Mouse (Mus musculus) testis, adult 2 months (tissue): ENCODE measurements around the gene Trip12. TPM values are rescaled to one million over a fixed set of nuclear protein-coding genes. Genes with fewer than 3 reads are reported as not detected.

Experiments used
- H3K27ac ChIP-seq: fragments of 200-500 bp; 2 replicates; pipeline ENCODE4 v1.5.1; 2012; ENCODE audit warnings: low read depth, low read length; ENCODE audit not compliant: control insufficient read depth, insufficient read depth
- H3K27me3 ChIP-seq: fragments of 200-500 bp; 2 replicates; pipeline ENCODE4 v1.6.1; 2012; ENCODE audit warnings: mild to moderate bottlenecking, low read length, moderate library complexity; ENCODE audit not compliant: control insufficient read depth, insufficient read depth
- H3K36me3 ChIP-seq: fragments of 200-500 bp; 2 replicates; pipeline ENCODE4 v1.6.1; 2012; ENCODE audit warnings: mild to moderate bottlenecking, low read length; ENCODE audit not compliant: control insufficient read depth, insufficient read depth
- H3K4me1 ChIP-seq: fragments of 200-500 bp; 2 replicates; pipeline ENCODE4 v1.6.1; 2012; ENCODE audit warnings: low read length; ENCODE audit not compliant: control insufficient read depth, insufficient read depth
- H3K4me3 ChIP-seq: fragments of 200-500 bp; 2 replicates; pipeline ENCODE4 v1.5.1; 2012; ENCODE audit warnings: low read depth, mild to moderate bottlenecking, low read length, moderate library complexity, mixed read lengths; ENCODE audit not compliant: control insufficient read depth
- CTCF ChIP-seq: fragments of 200-500 bp; IDR thresholded peaks from 2 replicates; pipeline ENCODE4 v1.5.1; 2012; ENCODE audit warnings: low read depth, mild to moderate bottlenecking, inconsistent platforms, low read length, moderate library complexity; ENCODE audit not compliant: control insufficient read depth, insufficient read depth, insufficient replicate concordance
- POLR2A ChIP-seq: fragments of 200-500 bp; IDR thresholded peaks from 2 replicates; pipeline ENCODE4 v1.6.1; 2012; ENCODE audit warnings: low read depth, mild to moderate bottlenecking, inconsistent platforms, low read length, moderate library complexity; ENCODE audit not compliant: control insufficient read depth
- polyA plus RNA-seq: library from polyadenylated mRNA; depleted of rRNA; stranded (reverse); fragments of >200 nt; gene quantifications from 2 replicates; pipeline ENCODE4 v1.2.3, GENCODE M21; 2012

Trip12 gene
- polyA plus RNA-seq, 1 experiment = 242 TPM

DNA sequence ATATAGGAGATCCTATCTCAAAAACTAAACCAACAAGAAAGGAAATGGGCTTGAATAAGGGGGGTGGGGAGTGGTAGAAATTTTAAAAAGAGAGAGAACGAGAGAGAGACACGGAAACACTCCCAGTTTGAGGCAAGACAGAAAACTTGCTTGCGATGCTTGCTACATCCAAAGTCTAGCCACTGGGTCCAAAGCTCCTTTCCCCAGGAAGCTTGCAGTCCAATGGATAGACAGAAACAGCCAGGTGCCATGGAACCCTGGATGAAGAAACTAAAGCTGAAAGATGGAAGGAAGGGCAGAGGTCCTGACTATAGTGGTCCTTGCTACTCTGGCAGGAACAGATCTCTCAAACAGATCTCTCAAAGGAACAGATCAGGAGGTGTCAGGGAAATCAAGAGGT is 8.0 kb upstream of the Trip12 start:
- Histone ChIP-seq H3K36me3 (no peaks in the 10 kb centered on the region), H3K4me3 (no peak overlapping the region), H3K27me3 (no peaks in the 10 kb centered on the region), H3K27ac (no peak overlapping the region), H3K4me1 (no peaks in the 10 kb centered on the region)
- TF ChIP-seq POLR2A = no peak
- TF ChIP-seq CTCF = no peak

GRCm38 (mm10) chr1:84847698-84848097 is 7.4 kb upstream of the Trip12 start:
- Histone ChIP-seq H3K27me3 (no peaks in the 10 kb centered on the region), H3K36me3 (no peaks in the 10 kb centered on the region), H3K4me3 (no peak overlapping the region), H3K4me1 (no peaks in the 10 kb centered on the region), H3K27ac (no peak overlapping the region)
- TF ChIP-seq CTCF (no peak), POLR2A (no peak)

GRCm38 (mm10) chr1:84843366-84843765 is 3.0 kb upstream of the Trip12 start:
- H3K4me1 ChIP-seq = peaks cover 2% of the 10 kb centered on the region; the same call in 1 of the 2 replicates
- H3K27me3 ChIP-seq = no peaks in the 10 kb centered on the region
- TF ChIP-seq POLR2A = no peak
- TF ChIP-seq CTCF = no peak
- H3K27ac ChIP-seq = no peak overlapping the region
- H3K36me3 ChIP-seq = no peaks in the 10 kb centered on the region
- H3K4me3 ChIP-seq = no peak overlapping the region

DNA sequence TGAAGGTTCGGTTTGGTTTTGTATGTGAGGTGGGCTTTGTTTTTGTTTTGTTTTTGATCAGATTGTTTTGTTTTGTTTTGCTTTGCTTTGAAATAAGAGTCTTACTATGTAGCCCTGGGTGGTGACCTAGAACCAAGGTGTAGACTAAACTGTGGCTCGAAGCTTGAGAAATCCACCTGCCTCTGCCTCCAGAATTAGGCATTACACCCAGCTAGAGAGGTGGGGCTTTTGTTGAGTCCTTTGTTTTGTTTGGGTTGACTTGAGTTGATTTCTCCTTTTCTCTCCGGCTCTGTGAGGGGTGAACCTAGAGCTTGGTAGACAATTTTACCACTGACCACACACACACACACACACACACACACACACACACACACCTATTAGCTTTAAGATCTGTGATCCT is 745 bp upstream of the Trip12 start:
- H3K4me3 ChIP-seq = peak overlapping the region; percentile 79
- TF ChIP-seq POLR2A (no peak), CTCF (no peak)
- peak overlapping the region; percentile 49 for H3K27ac ChIP-seq
- H3K27me3 ChIP-seq = no peaks in the 10 kb centered on the region
- peaks cover 2% of the 10 kb centered on the region; the same call in 1 of the 2 replicates for H3K4me1 ChIP-seq
- no peaks in the 10 kb centered on the region for H3K36me3 ChIP-seq

- peak; percentile 67; the same call in 1 of the 2 replicates for TF ChIP-seq POLR2A
- no peak for TF ChIP-seq CTCF
- Histone ChIP-seq H3K27me3 (no peaks in the 10 kb centered on the region), H3K27ac (peak within 1 kb of the TSS; percentile 99), H3K4me3 (peak within 1 kb of the TSS; percentile 100), H3K4me1 (peaks cover 2% of the 10 kb centered on the region; the same call in 1 of the 2 replicates), H3K36me3 (no peaks in the 10 kb centered on the region)
Observed at GRCm38 (mm10) chr1:84839309-84840017, 853 bp downstream of the Trip12 start, which contains the start of gene Fbxo36. Gene Fbxo36 (plus strand): TSS chr1:84839841.

GRCm38 (mm10) chr1:84838621-84839151 is 1.6 kb downstream of the Trip12 start:
- H3K4me3 ChIP-seq = peak overlapping the region; percentile 100
- peak overlapping the region; percentile 99 for H3K27ac ChIP-seq
- H3K4me1 ChIP-seq = peaks cover 2% of the 10 kb centered on the region; the same call in 1 of the 2 replicates
- H3K27me3 ChIP-seq = no peaks in the 10 kb centered on the region
- no peaks in the 10 kb centered on the region for H3K36me3 ChIP-seq
- TF ChIP-seq CTCF (no peak), POLR2A (peak; percentile 35; the same call in 1 of the 2 replicates)

DNA sequence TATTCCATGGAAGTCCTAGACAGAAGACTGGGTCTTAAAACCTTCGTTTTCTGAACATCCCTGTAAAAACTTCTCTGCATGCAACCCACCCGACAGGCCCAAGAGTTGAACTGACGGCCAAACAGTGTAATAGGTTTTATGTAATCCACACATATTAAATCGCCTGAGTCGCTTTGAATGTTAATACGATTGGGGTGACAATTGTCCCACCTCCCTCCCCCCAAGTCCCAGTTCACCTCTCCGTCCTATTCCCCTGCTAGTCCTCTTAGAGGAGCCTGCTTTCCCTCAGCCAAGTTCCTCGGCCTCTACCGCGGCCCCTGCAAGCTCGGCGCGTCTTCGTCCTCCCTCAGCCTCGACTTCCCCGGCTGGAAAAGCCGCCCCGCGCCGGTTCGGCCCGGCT is 2.2 kb downstream of the Trip12 start:
- Histone ChIP-seq H3K27me3 (no peaks in the 10 kb centered on the region), H3K4me3 (peak overlapping the region; percentile 100), H3K27ac (peak overlapping the region; percentile 99), H3K4me1 (peaks cover 2% of the 10 kb centered on the region; the same call in 1 of the 2 replicates), H3K36me3 (no peaks in the 10 kb centered on the region)
- TF ChIP-seq CTCF (no peak), POLR2A (no peak)
